Mouse (Mus musculus) CH12.LX (cell line): ENCODE measurements around the gene Inpp5d. TPM values are rescaled to one million over a fixed set of nuclear protein-coding genes. Genes with fewer than 3 reads are reported as not detected.

Source experiments
- DNase-seq: peaks from one replicate; pipeline ENCODE4 v3.0.0-alpha.2; 2013; ENCODE audit errors: extremely low read depth
- H3K27ac ChIP-seq: 2 replicates; pipeline ENCODE4 v1.5.1; 2012; ENCODE audit warnings: low read depth, mild to moderate bottlenecking, control low read depth, moderate library complexity; ENCODE audit not compliant: insufficient read depth
- H3K27me3 ChIP-seq: replicated peaks from 2 replicates; pipeline ENCODE3; 2012; ENCODE audit warnings: inconsistent platforms
- H3K36me3 ChIP-seq, 2 experiments: replicated peaks in 1 of 2; 2 replicates each; pipeline versions ENCODE3 to v1.6.1; 2012; ENCODE audit warnings: inconsistent platforms in 1 of 2, low read length in 1 of 2, mild to moderate bottlenecking in 1 of 2, mixed read lengths in 1 of 2, moderate library complexity in 1 of 2; ENCODE audit not compliant: control insufficient read depth in 1 of 2, insufficient read depth in 1 of 2
- H3K4me1 ChIP-seq, 2 experiments: 2 replicates each; pipeline ENCODE4 v1.6.1; 2012; ENCODE audit warnings: inconsistent platforms in 1 of 2, moderate library complexity in 1 of 2; ENCODE audit not compliant: insufficient read depth in 2 of 2, control insufficient read depth in 1 of 2
- H3K4me2 ChIP-seq: 2 replicates; pipeline ENCODE4 v1.6.1; 2012; ENCODE audit warnings: low read depth, mild to moderate bottlenecking, control low read depth; ENCODE audit not compliant: poor library complexity, insufficient read depth, severe bottlenecking
- H3K4me3 ChIP-seq, 3 experiments: fragments of 150-350 bp in 1 of 3; sonication (generic) in 1 of 3; replicated peaks in 1 of 3; 2 replicates each; pipeline versions ENCODE3 to v1.5.1; 2011 to 2012; ENCODE audit warnings: low read depth in 2 of 3, low read length in 2 of 3, mild to moderate bottlenecking in 2 of 3, moderate library complexity in 2 of 3, control low read depth in 1 of 3, improper control_type of control experiment in 1 of 3, inconsistent platforms in 1 of 3, mixed read lengths in 1 of 3; ENCODE audit not compliant: poor library complexity in 1 of 3
- H3K79me2 ChIP-seq: replicated peaks from 2 replicates; pipeline ENCODE4 v1.6.1; 2012; ENCODE audit warnings: mild to moderate bottlenecking, moderate library complexity; ENCODE audit not compliant: control insufficient read depth, poor library complexity, insufficient read depth, severe bottlenecking; ENCODE audit errors: extremely low read depth
- H3K9ac ChIP-seq: 2 replicates; pipeline ENCODE4 v1.6.1; 2012; ENCODE audit warnings: low read depth, mild to moderate bottlenecking, control low read depth, moderate library complexity; ENCODE audit not compliant: insufficient read depth
- H3K9me3 ChIP-seq: replicated peaks from 2 replicates; pipeline ENCODE3; 2012; ENCODE audit warnings: low read length, inconsistent platforms, mixed read lengths
- ELF1 ChIP-seq: IDR thresholded peaks from 2 replicates; pipeline ENCODE4 v1.6.1; 2014; ENCODE audit warnings: low read depth, mild to moderate bottlenecking, inconsistent platforms, low read length, improper control_type of control experiment
- GABPA ChIP-seq: IDR thresholded peaks from 2 replicates; pipeline ENCODE4 v1.6.1; 2012; ENCODE audit warnings: low read depth, low read length, improper control_type of control experiment, inconsistent platforms; ENCODE audit not compliant: insufficient replicate concordance
- HCFC1 ChIP-seq: IDR thresholded peaks from 2 replicates; pipeline ENCODE4 v1.6.1; 2012; ENCODE audit warnings: low read depth, mild to moderate bottlenecking, inconsistent platforms, low read length, improper control_type of control experiment
- MAFK ChIP-seq: IDR thresholded peaks from 2 replicates; pipeline ENCODE4 v1.6.1; 2011; ENCODE audit warnings: low read length, improper control_type of control experiment; ENCODE audit not compliant: insufficient replicate concordance
- PAX5 ChIP-seq: IDR thresholded peaks from 2 replicates; pipeline ENCODE4 v1.6.1; 2012; ENCODE audit warnings: low read length, inconsistent platforms, mixed read lengths
- POLR2A ChIP-seq: IDR thresholded peaks from 2 replicates; pipeline ENCODE4 v1.6.1; 2011; ENCODE audit warnings: low read depth, mild to moderate bottlenecking, improper control_type of control experiment, low read length
- POLR2AphosphoS2 ChIP-seq: IDR thresholded peaks from 2 replicates; pipeline ENCODE4 v1.6.1; 2011; ENCODE audit warnings: low read depth, low read length, improper control_type of control experiment
- TBP ChIP-seq: conservative IDR thresholded peaks from 2 replicates; pipeline ENCODE4 v1.6.1; 2011; ENCODE audit warnings: low read depth, low read length, improper control_type of control experiment
- TCF12 ChIP-seq: IDR thresholded peaks from 2 replicates; pipeline ENCODE4 v1.6.1; 2014; ENCODE audit warnings: low read depth, mild to moderate bottlenecking, inconsistent platforms, low read length, improper control_type of control experiment
- USF2 ChIP-seq: conservative IDR thresholded peaks from 2 replicates; pipeline ENCODE4 v1.6.1; 2011; ENCODE audit warnings: low read depth, low read length, improper control_type of control experiment
- ZC3H11A ChIP-seq: IDR thresholded peaks from 2 replicates; pipeline ENCODE4 v1.6.1; 2012; ENCODE audit warnings: low read depth, mild to moderate bottlenecking, inconsistent platforms, low read length, improper control_type of control experiment
- ZKSCAN1 ChIP-seq: IDR thresholded peaks from 2 replicates; pipeline ENCODE4 v1.6.1; 2012; ENCODE audit warnings: low read depth, inconsistent platforms, low read length, improper control_type of control experiment, borderline replicate concordance
- dilution Hi-C: fragments of 300-500 bp; cut with MboI; formaldehyde crosslinking; loops from 2 replicates; pipeline ENCODE4 v1.14.3; 2020; ENCODE audit warnings: low sequenced_read_pairs; ENCODE audit not compliant: extremely low pct_unique_long_range_greater_than_20kb, extremely low pct_ligation_motif_present
- in situ Hi-C: fragments of 300-500 bp; cut with MboI; formaldehyde crosslinking; loops from 3 replicates; pipeline ENCODE4 v1.14.3; 2019; ENCODE audit warnings: low sequenced_read_pairs, low pct_ligation_motif_present, low pct_unique_long_range_greater_than_20kb, mixed read lengths
- polyA plus RNA-seq: library from polyadenylated mRNA; unstranded; fragments of >175 nt; gene quantifications from 2 replicates; pipeline ENCODE4 v1.2.1, GENCODE M21; 2012; ENCODE audit warnings: low read depth; ENCODE audit not compliant: insufficient read length
- total RNA-seq, 2 experiments: library from RNA; depleted of rRNA; stranded (reverse); fragments of 300-350 nt in 1 of 2; fragments of >200 nt in 1 of 2; gene quantifications; 2 replicates each; pipeline ENCODE4 v1.2.3; 2012 to 2014

The Inpp5d gene
- total and polyA plus RNA-seq, 3 experiments: 97.1 to 109 (median 106) TPM

GRCm38 (mm10) chr1:87729070-87729469 lies 109.0 kb downstream of the Inpp5d start:
- no peak for TF ChIP-seq TBP
- no peak for TF ChIP-seq USF2
- no peak for TF ChIP-seq MAFK
- no peak for TF ChIP-seq HCFC1
- no peak for TF ChIP-seq ELF1
- TF ChIP-seq ZKSCAN1: no peak
- no peak for TF ChIP-seq POLR2A
- no peak for TF ChIP-seq ZC3H11A
- no peak overlapping the region for H3K4me2 ChIP-seq
- no peak for DNase-seq
- H3K4me1 ChIP-seq: no peaks in the 10 kb centered on the region
- no peak overlapping the region for H3K4me3 ChIP-seq
- no peak overlapping the region for H3K27ac ChIP-seq
- no peak overlapping the region for H3K9ac ChIP-seq
- H3K27me3 ChIP-seq: no peaks in the 10 kb centered on the region
- peaks cover 0 to 10% of the 10 kb centered on the region in 2 experiments for H3K36me3 ChIP-seq
- H3K79me2 ChIP-seq: no peaks in the 10 kb centered on the region
- H3K9me3 ChIP-seq: peaks cover 2% of the 10 kb centered on the region
- dilution Hi-C loops (no loop called here), in situ Hi-C loops (no loop called here)

GRCm38 (mm10) chr1:87729850-87730249 lies 109.7 kb downstream of the Inpp5d start:
- dilution Hi-C loops: no loop called here
- H3K9ac ChIP-seq: no peak overlapping the region
- H3K4me3 ChIP-seq: no peak overlapping the region
- no peak overlapping the region for H3K27ac ChIP-seq
- H3K4me2 ChIP-seq: no peak overlapping the region
- H3K27me3 ChIP-seq: no peaks in the 10 kb centered on the region
- peaks cover 0 to 4% of the 10 kb centered on the region in 2 experiments for H3K36me3 ChIP-seq
- H3K79me2 ChIP-seq: no peaks in the 10 kb centered on the region
- H3K4me1 ChIP-seq: no peaks in the 10 kb centered on the region
- H3K9me3 ChIP-seq: peaks cover under 1% of the 10 kb centered on the region
- TF ChIP-seq GABPA (no peak), PAX5 (no peak), ELF1 (no peak)
- no peak for DNase-seq
- in situ Hi-C loops: no loop called here

DNA sequence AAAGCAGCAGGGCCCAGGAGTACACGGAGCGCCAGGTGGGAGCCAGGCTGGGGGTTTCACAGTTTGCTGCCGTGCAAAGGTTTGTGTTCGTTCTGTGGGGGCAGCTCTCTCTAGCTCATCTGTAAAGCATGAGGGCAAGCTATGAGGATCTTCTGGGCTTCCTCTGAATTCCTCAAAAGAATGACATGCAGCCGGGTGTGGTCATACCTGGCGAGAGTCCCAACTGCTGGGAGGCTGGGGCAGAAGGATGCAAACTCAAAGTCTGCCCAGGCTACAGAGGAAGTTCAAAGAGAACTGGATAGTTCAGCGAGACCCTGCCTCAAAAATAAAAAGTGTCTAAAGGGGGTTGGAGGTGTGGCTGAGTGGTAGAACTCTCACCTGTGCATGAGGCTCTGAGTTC lies 110.2 kb downstream of the Inpp5d start:
- Histone ChIP-seq H3K9me3 (no peaks in the 10 kb centered on the region), H3K79me2 (no peaks in the 10 kb centered on the region), H3K4me3 (no peak overlapping the region), H3K4me2 (no peak overlapping the region)
- in situ Hi-C loops: no loop called here
- dilution Hi-C loops: no loop called here
- TF ChIP-seq PAX5 (no peak), POLR2AphosphoS2 (no peak), TCF12 (no peak)
- TF ChIP-seq, all 38 proteins: peak for 0
- no peak for DNase-seq
- Histone ChIP-seq H3K4me1 (no peaks in the 10 kb centered on the region), H3K9ac (no peak overlapping the region), H3K36me3 (peaks cover 0 to 2% of the 10 kb centered on the region in 2 experiments), H3K27ac (no peak overlapping the region), H3K27me3 (no peaks in the 10 kb centered on the region)
